Mouse (Mus musculus) lung, embryonic 16.5 days (tissue): ENCODE results near the gene Ggt1. TPM values are rescaled to one million over a fixed set of nuclear protein-coding genes. Genes with fewer than 3 reads are reported as not detected.

Experiments
- ATAC-seq: fragments of 200-750 bp; cut with Nextera tagmentation; 2 replicates; pipeline ENCODE4 v1.8.0; 2017; ENCODE audit warnings: low read depth, mild to moderate bottlenecking, moderate library complexity
- H3K27ac ChIP-seq: fragments of 300-500 bp; sonication (generic); 2 replicates; pipeline ENCODE4 v1.5.1; 2014; ENCODE audit warnings: mild to moderate bottlenecking, control low read depth, low read length
- H3K27me3 ChIP-seq: fragments of 300-500 bp; sonication (generic); 2 replicates; pipeline ENCODE4 v1.6.1; 2014; ENCODE audit warnings: low read depth, low read length, mixed read lengths; ENCODE audit not compliant: control insufficient read depth, insufficient read depth
- H3K36me3 ChIP-seq: fragments of 300-500 bp; sonication (generic); 2 replicates; pipeline ENCODE4 v1.6.1; 2014; ENCODE audit warnings: low read length; ENCODE audit not compliant: control insufficient read depth, insufficient read depth
- H3K4me1 ChIP-seq: fragments of 300-500 bp; sonication (generic); replicated peaks from 2 replicates; pipeline ENCODE4 v1.6.1; 2014; ENCODE audit warnings: low read length, mixed read lengths; ENCODE audit not compliant: control insufficient read depth, insufficient read depth
- H3K4me2 ChIP-seq: fragments of 300-500 bp; sonication (generic); 2 replicates; pipeline ENCODE4 v1.6.1; 2014; ENCODE audit warnings: low read depth, low read length, control low read depth
- H3K4me3 ChIP-seq: fragments of 300-500 bp; sonication (generic); 2 replicates; pipeline ENCODE4 v1.5.1; 2014; ENCODE audit warnings: mild to moderate bottlenecking, low read length, control low read depth
- H3K9ac ChIP-seq: fragments of 300-500 bp; sonication (generic); 2 replicates; pipeline ENCODE4 v1.6.1; 2014; ENCODE audit warnings: low read length, control low read depth
- H3K9me3 ChIP-seq: fragments of 300-500 bp; sonication (generic); 2 replicates; pipeline ENCODE4 v1.6.1; 2016; ENCODE audit warnings: low read length; ENCODE audit not compliant: control insufficient read depth
- WGBS: fragments of 180-500 bp; shearing (Covaris S2); extraction: QIAGEN DNeasy Blood & Tissue Kit; methylation state at CpG from one replicate; pipeline ENCODE4 v1.1.7; 2014; 5-methylcytosine and 5-hydroxymethylcytosine counted together
- polyA plus RNA-seq: library from polyadenylated mRNA; unstranded; fragments of >200 nt; fragmentation: Nextera tagmentation; extraction: Ambion mirVana; gene quantifications from 2 replicates; pipeline ENCODE4 v1.2.1, GENCODE M21; 2015

The Ggt1 gene
- polyA plus RNA-seq, 1 experiment from 2014 or later: 2.3 TPM

- Histone ChIP-seq H3K9ac (no peak overlapping the region), H3K9me3 (no peaks in the 10 kb centered on the region), H3K27me3 (peaks cover 14% of the 10 kb centered on the region), H3K4me1 (peaks cover 18% of the 10 kb centered on the region), H3K27ac (peak overlapping the region; percentile 58; the same call in 1 of the 2 replicates), H3K4me3 (no peak overlapping the region), H3K36me3 (no peaks in the 10 kb centered on the region), H3K4me2 (no peak overlapping the region)
- ATAC-seq: no peak
- WGBS: 60% methylated on average over 6 of the region's 6 CpGs
Measured at GRCm38 (mm10) chr10:75555557-75555956, 5.8 kb upstream of the Ggt1 start.

GRCm38 (mm10) chr10:75556026-75556425 is 5.4 kb upstream of the Ggt1 start:
- 0 out of 2 replicates have a peak overlapping the region, but pooled peaks have one; percentile 25 for H3K9ac ChIP-seq
- peak overlapping the region; percentile 58 for H3K27ac ChIP-seq

GRCm38 (mm10) chr10:75558515-75558914 is 2.9 kb upstream of the Ggt1 start:
- Histone ChIP-seq H3K4me1 (peaks cover 18% of the 10 kb centered on the region), H3K4me2 (no peak overlapping the region), H3K27ac (no peak overlapping the region), H3K9ac (no peak overlapping the region), H3K27me3 (peaks cover 22% of the 10 kb centered on the region), H3K36me3 (no peaks in the 10 kb centered on the region), H3K4me3 (no peak overlapping the region), H3K9me3 (no peaks in the 10 kb centered on the region)
- ATAC-seq: no peak
- WGBS: 44% methylated on average over 3 of the region's 3 CpGs

More at GRCm38 (mm10) chr10:75556026-75556425, 5.4 kb upstream of the Ggt1 start:
- Histone ChIP-seq H3K4me1 (peaks cover 18% of the 10 kb centered on the region), H3K4me3 (no peak overlapping the region), H3K9me3 (no peaks in the 10 kb centered on the region), H3K36me3 (no peaks in the 10 kb centered on the region), H3K4me2 (no peak overlapping the region), H3K27me3 (peaks cover 19% of the 10 kb centered on the region)
- 33% methylated on average over 9 of the region's 9 CpGs for WGBS
- ATAC-seq: peak; percentile 64

- peak overlapping the region; percentile 100 for H3K4me2 ChIP-seq
- H3K4me1 ChIP-seq: peaks cover 18% of the 10 kb centered on the region
- no peaks in the 10 kb centered on the region for H3K9me3 ChIP-seq
- H3K4me3 ChIP-seq: peak overlapping the region; percentile 57
- H3K27ac ChIP-seq: no peak overlapping the region
- no peak for ATAC-seq
- H3K9ac ChIP-seq: 0 out of 2 replicates have a peak overlapping the region, but pooled peaks have one; percentile 13
- 6% methylated on average over 14 of the region's 14 CpGs for WGBS
- no peaks in the 10 kb centered on the region for H3K36me3 ChIP-seq
- peaks cover 22% of the 10 kb centered on the region for H3K27me3 ChIP-seq
Measured at GRCm38 (mm10) chr10:75559041-75559675, 2.2 kb upstream of the Ggt1 start.

GRCm38 (mm10) chr10:75559676-75560548 is 1.5 kb upstream of the Ggt1 start, which contains the start of gene Lrrc75b:
Lrrc75b (minus strand) TSS chr10:75560330.
- Histone ChIP-seq H3K4me1 (peaks cover 18% of the 10 kb centered on the region), H3K27me3 (peaks cover 22% of the 10 kb centered on the region), H3K36me3 (no peaks in the 10 kb centered on the region), H3K9me3 (no peaks in the 10 kb centered on the region), H3K9ac (peak within 1 kb of the TSS; percentile 66), H3K4me2 (peak within 1 kb of the TSS; percentile 100), H3K27ac (no peak within 1 kb of the TSS), H3K4me3 (peak within 1 kb of the TSS; percentile 57)
- ATAC-seq: peak; percentile 47
- under 1% methylated on average over 71 of the region's 75 CpGs for WGBS

GRCm38 (mm10) chr10:75560549-75560899 is 880 bp upstream of the Ggt1 start:
- H3K27me3 ChIP-seq: peaks cover 22% of the 10 kb centered on the region
- H3K9ac ChIP-seq: peak overlapping the region; percentile 66; the same call in 1 of the 2 replicates
- no peaks in the 10 kb centered on the region for H3K36me3 ChIP-seq
- ATAC-seq: no peak
- peaks cover 18% of the 10 kb centered on the region for H3K4me1 ChIP-seq
- WGBS: 10% methylated on average over 6 of the region's 6 CpGs
- no peaks in the 10 kb centered on the region for H3K9me3 ChIP-seq
- no peak overlapping the region for H3K27ac ChIP-seq
- peak overlapping the region; percentile 100 for H3K4me2 ChIP-seq
- peak overlapping the region; percentile 57 for H3K4me3 ChIP-seq

GRCm38 (mm10) chr10:75562596-75562995 is 1.2 kb downstream of the Ggt1 start:
- ATAC-seq: no peak
- Histone ChIP-seq H3K4me2 (no peak overlapping the region), H3K9me3 (no peaks in the 10 kb centered on the region), H3K9ac (no peak overlapping the region), H3K4me1 (peaks cover 13% of the 10 kb centered on the region; the same call in 1 of the 2 replicates), H3K27ac (no peak overlapping the region), H3K36me3 (no peaks in the 10 kb centered on the region), H3K4me3 (no peak overlapping the region), H3K27me3 (peaks cover 22% of the 10 kb centered on the region)
- WGBS: 76% methylated on average over 8 of the region's 8 CpGs

- Histone ChIP-seq H3K4me3 (no peak overlapping the region), H3K36me3 (no peaks in the 10 kb centered on the region), H3K27ac (no peak overlapping the region), H3K9ac (no peak overlapping the region), H3K4me2 (no peak overlapping the region), H3K9me3 (no peaks in the 10 kb centered on the region), H3K4me1 (peaks cover 5% of the 10 kb centered on the region; the same call in 1 of the 2 replicates), H3K27me3 (peaks cover 16% of the 10 kb centered on the region)
- 82% methylated on average over 12 of the region's 12 CpGs for WGBS
- no peak for ATAC-seq
Measured at GRCm38 (mm10) chr10:75564687-75565265, 3.4 kb downstream of the Ggt1 start.

- H3K36me3 ChIP-seq: no peaks in the 10 kb centered on the region
- WGBS: 55% methylated on average over 6 of the region's 6 CpGs
- no peak overlapping the region for H3K9ac ChIP-seq
- H3K4me1 ChIP-seq: peaks cover under 1% of the 10 kb centered on the region; the same call in 1 of the 2 replicates
- H3K4me2 ChIP-seq: no peak overlapping the region
- ATAC-seq: no peak
- H3K27me3 ChIP-seq: peaks cover 9% of the 10 kb centered on the region
- no peaks in the 10 kb centered on the region for H3K9me3 ChIP-seq
- H3K4me3 ChIP-seq: no peak overlapping the region
- no peak overlapping the region for H3K27ac ChIP-seq
Measured at GRCm38 (mm10) chr10:75565436-75565835, 4.0 kb downstream of the Ggt1 start.
